Mouse (Mus musculus) monocyte, adult 2 months (primary cell): ENCODE measurements around the gene Phactr2.
"Not testable (repeated sequence)": the region's sequence is repeated elsewhere in the genome, so short reads cannot be mapped to it uniquely, and the experiment has no call there.

Experiments
- DNase-seq, 2 experiments: peaks; one replicate each; pipeline ENCODE4 v3.0.0; 2022; ENCODE audit warnings: low spot score in 2 of 2, low read depth in 1 of 2

Gene Phactr2

GRCm38 (mm10) chr10:13473833-13474567 is at the start of gene Phactr2:
Gene Phactr2 (minus strand): TSS chr10:13474412.
- peak in 1 of 2 experiments; percentile 40 for DNase-seq

DNA sequence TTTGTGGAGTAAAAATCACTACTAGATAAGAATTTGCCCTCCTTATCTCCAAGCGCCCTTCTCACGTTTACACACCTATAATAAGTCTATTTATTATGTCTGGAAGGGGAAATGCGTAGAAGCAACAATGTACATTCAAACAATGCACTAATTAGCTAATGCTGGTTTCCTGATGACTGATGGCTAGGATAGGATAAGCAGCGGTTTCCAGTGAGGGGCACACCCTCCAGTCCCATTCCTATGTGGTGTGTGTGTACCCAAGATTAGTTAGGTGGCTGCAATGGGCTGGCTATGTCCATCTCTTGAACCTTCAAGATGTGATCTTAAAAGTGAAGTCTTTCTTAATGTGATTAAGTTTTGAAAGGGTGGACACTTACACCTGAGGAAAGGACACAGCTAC is 47.6 kb upstream of the Phactr2 start:
- no peak for DNase-seq

DNA sequence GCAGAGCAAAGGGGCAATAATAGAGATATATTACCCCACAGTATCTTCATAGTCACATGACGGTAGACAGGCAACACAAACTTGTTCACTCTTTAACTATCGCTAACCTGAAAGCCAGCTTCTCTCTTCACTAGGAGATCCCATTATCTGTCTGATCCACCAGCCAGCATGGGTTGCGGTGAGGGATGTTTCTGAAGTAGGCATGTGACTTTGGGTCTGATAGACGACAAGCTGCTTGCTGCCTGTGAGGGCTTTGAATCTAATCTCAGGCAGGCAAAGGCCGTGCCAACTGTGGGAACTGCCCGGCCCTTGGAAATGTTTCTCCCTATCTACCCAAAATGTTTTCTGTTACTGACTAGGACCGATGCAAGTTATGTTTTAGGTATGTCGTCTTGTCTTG is 28.2 kb upstream of the Phactr2 start:
- no peak for DNase-seq

- DNase-seq: not testable (repeated sequence)
These were observed 27.3 kb upstream of the Phactr2 start for GRCm38 (mm10) chr10:13501533-13501932.

- DNase-seq: peak; percentile 85 to 86
These were observed 26.8 kb upstream of the Phactr2 start for GRCm38 (mm10) chr10:13500938-13501496.

DNA sequence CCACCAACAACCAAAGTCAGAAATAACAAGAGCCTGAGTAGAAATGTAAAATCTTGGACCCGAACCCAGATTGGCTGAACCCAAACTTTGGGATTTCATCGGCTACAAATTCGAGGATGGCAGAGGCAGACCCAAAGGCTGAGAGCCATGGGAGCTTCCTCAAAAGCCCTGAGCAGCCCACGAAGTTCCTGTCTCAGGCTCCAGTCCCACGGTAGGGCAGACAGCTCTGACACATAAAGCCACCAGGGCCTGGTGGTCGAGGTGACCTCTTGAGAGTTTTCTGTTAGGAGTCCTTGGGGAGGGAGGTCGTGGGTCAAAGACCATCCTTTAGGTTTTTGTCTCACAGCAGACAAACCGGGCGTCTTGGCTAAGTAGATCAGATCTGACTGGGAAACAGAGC is 26.3 kb upstream of the Phactr2 start:
- DNase-seq: peak in 1 of 2 experiments; percentile 38

DNA sequence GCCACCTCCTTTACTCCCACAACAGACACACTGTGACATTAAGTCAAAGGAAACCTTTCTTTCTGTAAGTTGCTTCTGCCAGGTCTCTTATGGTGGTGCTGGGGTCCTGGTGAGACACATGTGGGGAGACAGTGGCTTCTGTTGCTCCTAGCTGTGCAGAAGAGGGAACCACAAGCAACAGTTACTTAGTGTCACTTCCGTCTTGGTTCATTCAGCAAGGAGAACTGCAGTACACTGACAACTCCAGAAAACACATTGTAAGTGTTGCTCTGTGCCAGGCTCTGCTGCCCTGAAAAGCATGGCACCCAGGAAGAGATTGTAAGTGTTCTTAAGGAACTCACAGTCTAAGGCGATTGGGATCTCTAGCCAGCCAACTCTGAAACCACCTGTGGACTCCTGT is 25.1 kb upstream of the Phactr2 start, which contains the start of gene Fuca2:
TSS of gene Fuca2 (plus strand) at position 210 of the 400 bp plus-strand sequence.
- peak; percentile 11 to 16 for DNase-seq

- DNase-seq: no peak
These were observed 22.1 kb upstream of the Phactr2 start for GRCm38 (mm10) chr10:13496315-13496714.

DNA sequence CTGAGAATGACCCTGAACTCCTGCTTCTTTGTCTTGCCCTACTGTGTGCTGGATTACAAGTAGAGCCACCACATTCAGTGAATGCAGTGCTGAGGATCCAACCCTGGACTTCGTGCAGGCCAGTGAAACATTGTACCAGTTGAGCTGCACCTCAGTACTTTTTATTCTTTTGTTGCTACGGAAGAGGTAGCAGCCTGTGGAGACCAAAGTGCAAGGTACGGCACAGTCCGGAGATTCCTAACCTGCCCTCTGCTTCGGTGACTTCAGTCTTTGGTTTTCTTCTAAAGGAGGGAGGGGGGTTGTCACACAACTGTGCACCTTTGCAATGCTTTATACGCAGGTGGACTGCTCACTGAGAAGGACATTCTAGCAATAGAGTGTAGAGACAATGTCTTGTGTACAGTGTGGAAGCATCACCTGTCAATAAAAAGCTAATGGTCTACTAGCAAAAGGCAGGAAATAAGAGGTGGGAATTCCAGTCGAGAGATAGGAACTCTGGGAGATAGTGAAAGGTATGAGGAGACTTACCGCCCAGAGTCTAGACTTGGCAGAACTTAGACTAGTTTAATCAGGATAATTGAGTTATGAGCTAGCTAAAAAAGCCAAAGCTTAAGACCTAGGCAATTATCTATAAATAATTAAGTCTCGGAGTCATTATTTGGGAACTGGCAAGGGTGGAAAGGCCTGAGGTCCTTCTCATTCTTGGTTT is 19.9 kb upstream of the Phactr2 start:
- no peak for DNase-seq

- no peak for DNase-seq
These were observed 15.5 kb upstream of the Phactr2 start for GRCm38 (mm10) chr10:13489671-13490070.

- DNase-seq: no peak
These were observed 11.7 kb upstream of the Phactr2 start for GRCm38 (mm10) chr10:13485958-13486357.

- no peak for DNase-seq
These were observed 5.1 kb upstream of the Phactr2 start for GRCm38 (mm10) chr10:13479341-13479740.

GRCm38 (mm10) chr10:13475121-13475520 is 909 bp upstream of the Phactr2 start:
- DNase-seq: no peak

DNA sequence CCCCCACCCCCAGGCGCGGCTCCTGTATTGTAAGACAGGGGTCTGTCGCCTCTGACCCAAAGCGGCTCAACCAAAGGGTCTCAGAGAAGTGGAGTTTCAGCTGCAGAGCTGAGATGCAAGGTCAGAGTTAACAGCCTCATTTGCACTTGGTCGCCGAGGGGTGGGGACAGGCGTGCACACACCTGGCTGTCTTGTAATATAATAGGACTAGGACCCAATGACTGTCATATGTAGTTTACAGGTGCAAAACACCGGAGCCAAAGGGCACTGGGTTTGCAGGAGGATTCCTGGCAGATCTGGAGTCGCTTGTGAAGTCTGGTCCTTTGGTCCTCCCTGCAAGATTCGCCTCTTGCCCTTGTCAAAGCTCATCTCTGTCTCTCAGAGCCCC is 350 bp upstream of the Phactr2 start:
- no peak for DNase-seq

- no peak for DNase-seq
These were observed 852 bp downstream of the Phactr2 start for GRCm38 (mm10) chr10:13473287-13473832.

DNA sequence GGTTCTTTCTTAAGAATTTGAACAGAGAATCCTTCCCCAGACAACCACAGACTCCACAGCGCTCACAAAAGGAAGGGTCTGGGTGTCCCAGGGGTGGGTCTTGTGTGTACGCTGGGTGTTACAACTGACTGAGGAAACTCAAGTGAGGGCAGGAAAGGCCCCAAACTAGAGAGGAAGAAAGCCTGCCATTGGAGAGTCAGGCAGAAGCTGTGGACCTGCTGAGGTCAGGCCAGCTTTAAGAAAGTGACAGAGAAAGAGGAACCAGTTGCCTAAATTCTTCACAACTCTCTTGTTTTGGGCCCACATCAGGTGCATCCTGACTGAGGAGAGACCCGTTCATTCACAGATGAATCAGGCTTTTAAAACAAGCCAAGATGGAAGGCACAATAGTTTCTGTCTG is 4.0 kb downstream of the Phactr2 start:
- peak in 1 of 2 experiments; percentile 4 for DNase-seq

GRCm38 (mm10) chr10:13468025-13468529 is 6.1 kb downstream of the Phactr2 start:
- not testable (repeated sequence) for DNase-seq

DNA sequence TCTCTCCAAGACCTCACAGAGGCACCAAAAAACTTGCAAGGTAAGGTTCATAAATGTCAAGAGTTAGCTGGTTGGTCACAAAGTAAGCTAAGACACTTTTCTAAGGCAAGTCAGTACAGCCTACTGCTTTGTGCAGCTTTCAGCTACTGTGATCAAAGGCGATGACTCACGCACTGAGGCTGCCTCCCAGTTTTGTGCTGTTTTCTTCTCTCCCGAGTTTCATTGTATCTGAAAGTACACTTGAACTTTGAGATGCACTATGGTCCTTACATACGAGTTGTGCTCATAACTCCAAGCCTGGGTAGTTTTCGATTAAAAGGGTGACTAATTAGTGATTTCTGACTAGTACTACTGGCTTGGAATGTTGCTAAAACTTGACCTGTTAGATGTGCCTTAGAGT is 7.3 kb downstream of the Phactr2 start:
- DNase-seq: no peak

- DNase-seq: not testable (repeated sequence)
These were observed 9.9 kb downstream of the Phactr2 start for GRCm38 (mm10) chr10:13464295-13464694.

GRCm38 (mm10) chr10:13453200-13453990 is 20.8 kb downstream of the Phactr2 start:
- DNase-seq: no peak

DNA sequence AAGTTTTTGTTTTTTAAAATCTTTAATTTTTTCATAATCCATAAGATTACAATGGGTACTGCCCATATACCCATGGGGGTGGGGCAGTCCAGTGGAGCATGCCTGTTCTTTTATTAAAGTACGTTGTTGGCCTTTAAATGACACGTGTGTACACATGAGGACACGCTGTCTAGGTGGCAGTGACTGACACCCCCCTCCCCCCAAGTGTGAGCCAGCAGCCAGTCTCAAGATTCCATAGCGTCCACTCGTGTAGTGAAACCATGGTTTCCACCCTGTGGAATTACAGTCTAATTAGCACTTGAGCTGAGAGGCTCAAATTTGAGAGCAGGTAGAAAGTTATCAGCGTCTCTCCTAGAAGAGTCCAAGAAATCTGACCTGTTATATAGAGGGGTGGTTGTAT is 22.6 kb downstream of the Phactr2 start:
- no peak for DNase-seq
